10 mouse cellular contexts compared by ENCODE assay signal in genomic region chr5:73382737-73383646, GRCm38 (mm10). TPM values are rescaled to one million over a fixed set of nuclear protein-coding genes. Genes with fewer than 3 reads are reported as not detected.
A peak's percentile ranks its signal among the peaks of the same experiment; 100 is the strongest.
DNase-seq lines count a peak whose midpoint lies in the region; ATAC-seq and TF ChIP-seq lines count a peak whose summit lies in the region.
"Had no signal": no experiment of that assay in that cellular context is flagged by ENCODE, and none has a peak within 500 bp of the region (broad histone marks: within the 10 kb centered on the region; RNA-seq: fewer than 3 reads in every experiment).

No protein-coding gene starts in this region.

- H3K36me3 ChIP-seq in midbrain, embryonic 10.5 days, result no peaks in the 10 kb centered on the region
- no peaks in the 10 kb centered on the region for H3K36me3 ChIP-seq in midbrain, embryonic 13.5 days
- H3K36me3 ChIP-seq in embryonic facial prominence, embryonic 14.5 days (ENCODE audit: control insufficient read depth, insufficient read depth, low read length), result no peaks in the 10 kb centered on the region
- no peaks in the 10 kb centered on the region for H3K36me3 ChIP-seq in hindbrain, embryonic 13.5 days
- H3K36me3 ChIP-seq in neural tube, embryonic 11.5 days (ENCODE audit: control insufficient read depth, insufficient read depth, low read length), result no peaks in the 10 kb centered on the region
- H3K36me3 ChIP-seq: embryonic facial prominence, embryonic 15.5 days had no signal

- ATAC-seq in midbrain, embryonic 13.5 days, result no peak
- peak; percentile 62 for ATAC-seq in embryonic facial prominence, embryonic 14.5 days (ENCODE audit: low read depth)
- ATAC-seq in hindbrain, embryonic 13.5 days (ENCODE audit: low FRiP score), result peak; percentile 47; the same call in 1 of the 2 replicates
- ATAC-seq in neural tube, embryonic 11.5 days (ENCODE audit: insufficient read depth, low FRiP score, low TSS enrichment), result no peak

- no peak for TF ChIP-seq POLR2A in brain, embryonic 14.5 days (IDR thresholded peaks at IDR 0.05; ENCODE audit: borderline replicate concordance, extremely low read depth, insufficient read depth, insufficient read length, poor library complexity, severe bottlenecking)

- peaks cover 15% of the 10 kb centered on the region for H3K4me1 ChIP-seq in midbrain, embryonic 10.5 days
- peaks cover 5% of the 10 kb centered on the region for H3K4me1 ChIP-seq in midbrain, embryonic 13.5 days (replicated peaks)
- H3K4me1 ChIP-seq in embryonic facial prominence, embryonic 14.5 days (ENCODE audit: control insufficient read depth, insufficient read depth, low read length), result no peaks in the 10 kb centered on the region
- peaks cover 6% of the 10 kb centered on the region; the same call in 1 of the 2 replicates for H3K4me1 ChIP-seq in hindbrain, embryonic 13.5 days (replicated peaks)
- H3K4me1 ChIP-seq in neural tube, embryonic 11.5 days (ENCODE audit: control insufficient read depth, insufficient read depth, low read length), result no peaks in the 10 kb centered on the region
- H3K4me1 ChIP-seq: embryonic facial prominence, embryonic 15.5 days had no signal

- H3K27me3 ChIP-seq in midbrain, embryonic 10.5 days (ENCODE audit: low read depth, poor library complexity, severe bottlenecking), result peaks cover 7% of the 10 kb centered on the region; the same call in 1 of the 2 replicates
- peaks cover 20% of the 10 kb centered on the region for H3K27me3 ChIP-seq in midbrain, embryonic 13.5 days
- no peaks in the 10 kb centered on the region for H3K27me3 ChIP-seq in embryonic facial prominence, embryonic 14.5 days (replicated peaks; ENCODE audit: control insufficient read depth, insufficient read depth, low read length)
- H3K27me3 ChIP-seq in hindbrain, embryonic 13.5 days, result peaks cover 18% of the 10 kb centered on the region
- H3K27me3 ChIP-seq in neural tube, embryonic 11.5 days (ENCODE audit: control insufficient read depth, insufficient read depth, low read length), result no peaks in the 10 kb centered on the region

- intact Hi-C loops in left cerebral cortex, postnatal 36 days (cut with DNase I), result loop anchor here (5.0 kb wide), 3 partner anchors 61 to 401 kb away; no protein-coding TSS in a partner anchor

- WGBS in midbrain, embryonic 10.5 days, result 33% methylated on average over 3 of the region's 3 CpGs
- WGBS in midbrain, embryonic 13.5 days, result 31% methylated on average over 3 of the region's 3 CpGs
- WGBS in embryonic facial prominence, embryonic 14.5 days, result 25% methylated on average over 3 of the region's 3 CpGs
- 28% methylated on average over 3 of the region's 3 CpGs for WGBS in hindbrain, embryonic 13.5 days
- WGBS in neural tube, embryonic 11.5 days, result 29% methylated on average over 3 of the region's 3 CpGs

- peak; percentile 65 for DNase-seq in midbrain, embryonic 10.5 days (ENCODE audit: low spot score)
- DNase-seq in brain, embryonic 14.5 days (ENCODE audit: low read depth), result peak; percentile 91
- DNase-seq in embryonic facial prominence, embryonic 14.5 days (ENCODE audit: low spot score), result peak; percentile 84
- peak; percentile 41 to 73 for DNase-seq in left cerebral cortex, postnatal 36 days (ENCODE audit: low spot score in 2 of 2)
- DNase-seq in neural tube, embryonic 11.5 days (ENCODE audit: low spot score), result peak; percentile 70
- peak; percentile 70 for DNase-seq in thymus, postnatal 25 days

- no peaks in the 10 kb centered on the region for H3K9me3 ChIP-seq in midbrain, embryonic 10.5 days (replicated peaks)
- H3K9me3 ChIP-seq in midbrain, embryonic 13.5 days, result no peaks in the 10 kb centered on the region
- H3K9me3 ChIP-seq in embryonic facial prominence, embryonic 14.5 days (ENCODE audit: control insufficient read depth, low read length), result no peaks in the 10 kb centered on the region
- no peaks in the 10 kb centered on the region for H3K9me3 ChIP-seq in hindbrain, embryonic 13.5 days
- no peaks in the 10 kb centered on the region for H3K9me3 ChIP-seq in neural tube, embryonic 11.5 days (ENCODE audit: control insufficient read depth, low read length)
- H3K9me3 ChIP-seq: embryonic facial prominence, embryonic 15.5 days; megakaryocyte, embryonic 14.5 days had no signal

- no peak overlapping the region for H3K4me2 ChIP-seq in midbrain, embryonic 13.5 days (replicated peaks)
- no peak overlapping the region for H3K4me2 ChIP-seq in embryonic facial prominence, embryonic 14.5 days (ENCODE audit: low read depth, low read length)
- H3K4me2 ChIP-seq in hindbrain, embryonic 13.5 days, result no peak overlapping the region
- no peak overlapping the region for H3K4me2 ChIP-seq in neural tube, embryonic 11.5 days (ENCODE audit: low read depth)
- H3K4me2 ChIP-seq: embryonic facial prominence, embryonic 15.5 days had no signal

- H3K9ac ChIP-seq in midbrain, embryonic 13.5 days (replicated peaks), result no peak overlapping the region
- H3K9ac ChIP-seq in embryonic facial prominence, embryonic 14.5 days (ENCODE audit: low read depth, low read length), result no peak overlapping the region
- H3K9ac ChIP-seq in hindbrain, embryonic 13.5 days, result no peak overlapping the region
- no peak overlapping the region for H3K9ac ChIP-seq in neural tube, embryonic 11.5 days (ENCODE audit: low read length)
- H3K9ac ChIP-seq: embryonic facial prominence, embryonic 15.5 days had no signal

- peak; percentile 65; the same call in 1 of the 2 replicates for TF ChIP-seq CTCF in brain, embryonic 14.5 days (IDR thresholded peaks at IDR 0.05; ENCODE audit: borderline replicate concordance, extremely low read depth, insufficient read depth, insufficient read length)

- no peak overlapping the region for H3K27ac ChIP-seq in midbrain, embryonic 10.5 days (replicated peaks)
- no peak overlapping the region for H3K27ac ChIP-seq in midbrain, embryonic 13.5 days
- H3K27ac ChIP-seq in embryonic facial prominence, embryonic 14.5 days (replicated peaks; ENCODE audit: low read depth, low read length), result no peak overlapping the region
- no peak overlapping the region for H3K27ac ChIP-seq in hindbrain, embryonic 13.5 days
- H3K27ac ChIP-seq in neural tube, embryonic 11.5 days (ENCODE audit: low read depth, low read length), result no peak overlapping the region
- H3K27ac ChIP-seq: embryonic facial prominence, embryonic 15.5 days had no signal

- no peak overlapping the region for H3K4me3 ChIP-seq in midbrain, embryonic 10.5 days
- no peak overlapping the region for H3K4me3 ChIP-seq in midbrain, embryonic 13.5 days (replicated peaks)
- H3K4me3 ChIP-seq in embryonic facial prominence, embryonic 14.5 days (ENCODE audit: low read depth, low read length), result no peak overlapping the region
- H3K4me3 ChIP-seq in hindbrain, embryonic 13.5 days, result no peak overlapping the region
- H3K4me3 ChIP-seq in neural tube, embryonic 11.5 days (ENCODE audit: low read depth, low read length), result no peak overlapping the region
- H3K4me3 ChIP-seq: embryonic facial prominence, embryonic 15.5 days; megakaryocyte, embryonic 14.5 days had no signal

RNA-seq across cellular contexts. Expression of gene Cwh43, which starts 22.9 kb away (rescaled TPM):
- not detected in 2 replicates for polyA plus RNA-seq in midbrain, embryonic 10.5 days (2016; fragmentation: Nextera tagmentation; extraction: Ambion mirVana)
- 0.35 TPM in 1 of 2 replicates, not detected in the other for polyA plus RNA-seq in midbrain, embryonic 13.5 days (2015; fragmentation: Nextera tagmentation; extraction: Ambion mirVana)
- 0.08 and 0.25 TPM in 2 replicates for polyA plus RNA-seq in brain, embryonic 14.5 days (2012; rRNA removed)
- polyA plus RNA-seq in embryonic facial prominence, embryonic 14.5 days (2014; fragmentation: Nextera tagmentation; extraction: Ambion mirVana), result 0.90 and 1.9 TPM in 2 replicates
- 0.12 and 0.13 TPM in 2 replicates for polyA plus RNA-seq in hindbrain, embryonic 13.5 days (2015; fragmentation: Nextera tagmentation; extraction: Ambion mirVana)
- total RNA-seq in left cerebral cortex, postnatal 36 days (2021), result 1 to 10 TPM; 1.7 to 2.1 TPM
- polyA plus RNA-seq in neural tube, embryonic 11.5 days (2014; fragmentation: Nextera tagmentation; extraction: Ambion mirVana), result not detected in 2 replicates

RNA-seq across cellular contexts. Expression of gene Ociad2, which starts 42.2 kb away (rescaled TPM):
- polyA plus RNA-seq in midbrain, embryonic 10.5 days (2016; fragmentation: Nextera tagmentation; extraction: Ambion mirVana), result 10.2 and 14.6 TPM in 2 replicates
- polyA plus RNA-seq in midbrain, embryonic 13.5 days (2015; fragmentation: Nextera tagmentation; extraction: Ambion mirVana), result 22.8 and 24.5 TPM in 2 replicates
- polyA plus RNA-seq in brain, embryonic 14.5 days (2012; rRNA removed), result 6.5 and 9.3 TPM in 2 replicates
- polyA plus RNA-seq in embryonic facial prominence, embryonic 14.5 days (2014; fragmentation: Nextera tagmentation; extraction: Ambion mirVana), result 10.7 and 11.2 TPM in 2 replicates
- polyA plus RNA-seq in hindbrain, embryonic 13.5 days (2015; fragmentation: Nextera tagmentation; extraction: Ambion mirVana), result 20.2 and 23.5 TPM in 2 replicates
- 100 to 1,000 TPM; 110 to 119 TPM for total RNA-seq in left cerebral cortex, postnatal 36 days (2021)
- polyA plus RNA-seq in neural tube, embryonic 11.5 days (2014; fragmentation: Nextera tagmentation; extraction: Ambion mirVana), result 6.1 and 9.4 TPM in 2 replicates

Comparison
In these comparisons a context has a peak if more than half of its experiments do, and no peak if none do; other contexts are left out.
1. ATAC-seq: peak in embryonic facial prominence, embryonic 14.5 days (single experiment) and hindbrain, embryonic 13.5 days (single experiment); none in midbrain, embryonic 13.5 days (single experiment) and neural tube, embryonic 11.5 days (single experiment).
2. Peak in every context shown above with its lines, with median percentiles within 50 percentile points of each other: DNase-seq.